Mouse (Mus musculus) C2C12 (cell line): ENCODE measurements around the gene Pfdn2.

Source experiments
- CTCF ChIP-seq: IDR thresholded peaks from one replicate; pipeline ENCODE4 v1.5.1; 2011; ENCODE audit not compliant: control insufficient read depth, insufficient read depth, insufficient read length
- USF1 ChIP-seq: IDR thresholded peaks from one replicate; pipeline ENCODE4 v1.6.1; 2011; ENCODE audit warnings: low read depth, mild to moderate bottlenecking, control low read depth, moderate library complexity

DNA sequence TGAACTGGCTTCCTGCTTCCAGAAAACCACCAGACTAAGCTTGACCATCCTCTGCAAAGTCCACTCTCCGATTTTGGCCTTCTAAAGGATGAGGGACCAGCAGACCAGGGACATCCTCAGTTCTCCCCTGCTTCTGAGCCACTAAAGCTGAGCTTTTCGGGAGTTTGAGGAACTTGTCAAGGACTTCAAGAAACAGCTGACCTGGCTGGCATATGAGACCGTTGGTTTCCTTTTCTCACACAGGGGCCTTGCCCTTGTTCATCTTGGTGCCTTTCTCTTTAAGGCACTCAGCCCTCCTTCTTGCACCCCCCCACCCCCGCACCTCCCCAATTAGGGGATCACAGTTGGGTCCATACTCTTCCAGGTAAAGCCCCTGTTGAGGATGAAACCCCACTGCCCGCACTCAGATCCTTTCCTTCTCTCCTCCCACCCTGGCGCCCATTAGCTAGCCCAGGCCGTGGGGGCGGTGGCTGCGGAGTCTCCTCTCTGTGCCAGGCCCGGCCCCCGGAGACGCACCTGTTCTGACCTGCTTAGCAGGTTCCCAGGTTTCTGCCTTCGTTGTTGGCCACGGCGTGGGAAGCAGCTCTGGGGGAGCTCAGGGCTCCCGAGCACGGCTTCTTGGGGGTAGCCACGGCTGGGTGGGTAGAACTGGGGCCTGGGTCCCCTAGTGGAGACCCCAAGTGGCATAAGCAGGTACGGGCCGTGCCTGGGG lies 24.5 kb downstream of the Pfdn2 start, which contains the start of gene Nectin4:
- no peak for TF ChIP-seq CTCF
- TF ChIP-seq USF1: no peak
